Mouse (Mus musculus) bone marrow, adult 2 months (tissue): ENCODE results near the gene Ppard.

ENCODE experiments used
- CTCF ChIP-seq: fragments of 200-500 bp; IDR thresholded peaks from 2 replicates; pipeline ENCODE4 v1.5.1; 2011; ENCODE audit warnings: low read length, control low read depth; ENCODE audit not compliant: control insufficient read depth, insufficient read depth
- POLR2A ChIP-seq: fragments of 200-500 bp; IDR thresholded peaks from 2 replicates; pipeline ENCODE4 v1.6.1; 2011; ENCODE audit warnings: low read depth, mild to moderate bottlenecking, control low read depth, low read length, borderline replicate concordance; ENCODE audit not compliant: control insufficient read depth

DNA sequence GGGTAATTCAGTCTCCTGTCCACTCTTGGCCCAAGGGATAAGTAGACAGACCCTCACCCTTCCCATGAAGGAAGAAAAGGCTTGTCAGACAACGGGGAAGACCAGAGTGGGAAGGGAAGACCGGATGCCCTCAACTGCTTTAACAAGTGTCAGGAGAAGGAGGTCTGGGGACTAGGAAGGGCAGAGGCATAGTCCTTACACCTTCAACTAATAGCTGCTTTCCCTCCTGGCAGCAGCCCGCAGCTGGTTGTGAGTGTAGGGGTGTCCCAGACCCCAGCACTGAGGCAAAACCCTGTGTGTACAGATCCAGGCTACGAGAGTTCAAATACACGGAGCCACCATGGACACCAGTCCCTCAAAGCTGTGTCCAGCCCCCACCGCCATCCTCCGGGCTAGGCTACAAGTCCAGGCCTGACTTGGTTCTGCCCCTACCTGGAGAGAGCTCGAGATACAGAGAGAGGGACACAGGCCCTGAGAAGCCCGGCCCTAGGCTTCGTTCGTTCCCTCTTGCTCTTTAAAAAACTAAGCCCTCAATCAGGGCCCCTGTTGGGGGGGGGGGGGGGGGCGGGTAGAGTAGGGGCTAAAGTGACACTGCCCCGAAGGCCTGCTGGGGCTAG is 116.9 kb downstream of the Ppard start:
- TF ChIP-seq POLR2A = no peak
- TF ChIP-seq CTCF = no peak
